Mouse (Mus musculus): ENCODE data around the gene Zfp687. TPM values are rescaled to one million over a fixed set of nuclear protein-coding genes. Genes with fewer than 3 reads are reported as not detected.
"Not testable (repeated sequence)": the region's sequence is repeated elsewhere in the genome, so short reads cannot be mapped to it uniquely, and the experiment has no call there.

The Zfp687 gene
- total RNA-seq, 2 experiments from 2014 or later = 12.4 to 13.8 TPM

DNA sequence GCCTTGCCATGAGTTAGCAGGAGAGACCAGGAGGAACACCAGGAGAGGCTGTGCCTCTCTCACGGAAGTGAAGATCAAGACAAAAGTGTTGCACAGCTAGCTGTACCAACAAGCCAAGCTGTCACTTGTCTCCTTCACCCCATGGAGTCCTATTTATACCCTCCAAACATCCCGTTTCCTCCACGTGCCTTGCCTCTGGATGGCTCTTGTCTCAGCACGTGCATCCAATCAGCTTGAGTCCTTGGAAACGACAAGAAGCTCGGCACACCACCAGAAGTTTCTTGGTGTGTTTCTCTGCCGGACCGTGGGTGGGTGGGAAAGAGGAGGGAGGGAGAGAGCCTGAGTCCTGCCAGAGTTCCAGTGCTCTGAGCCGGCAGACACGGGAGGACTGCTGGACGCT lies 9.3 kb upstream of the Zfp687 start:
- peak; percentile 39 for DNase-seq
- intact Hi-C loops (cut with DNase I; ENCODE audit: low total_unique reads) = no loop called here

DNA sequence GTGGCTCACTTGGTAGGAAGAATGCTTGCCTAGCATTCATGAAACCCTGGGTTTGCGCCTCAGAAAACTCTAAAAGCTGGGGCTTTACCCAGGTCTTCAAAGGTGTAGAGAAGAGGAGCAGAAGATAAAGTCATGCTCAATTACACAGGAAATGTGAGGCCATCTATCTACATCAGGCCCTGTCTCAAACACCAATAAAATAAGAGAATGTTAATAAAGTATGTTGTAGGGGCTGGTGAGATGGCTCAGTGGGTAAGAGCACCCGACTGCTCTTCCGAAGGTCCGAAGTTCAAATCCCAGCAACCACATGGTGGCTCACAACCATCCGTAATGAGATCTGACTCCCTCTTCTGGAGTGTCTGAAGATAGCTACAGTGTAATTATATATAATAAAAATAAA lies 5.7 kb upstream of the Zfp687 start:
- DNase-seq; intact Hi-C loops (cut with DNase I; ENCODE audit: low total_unique reads): not testable (repeated sequence)

DNA sequence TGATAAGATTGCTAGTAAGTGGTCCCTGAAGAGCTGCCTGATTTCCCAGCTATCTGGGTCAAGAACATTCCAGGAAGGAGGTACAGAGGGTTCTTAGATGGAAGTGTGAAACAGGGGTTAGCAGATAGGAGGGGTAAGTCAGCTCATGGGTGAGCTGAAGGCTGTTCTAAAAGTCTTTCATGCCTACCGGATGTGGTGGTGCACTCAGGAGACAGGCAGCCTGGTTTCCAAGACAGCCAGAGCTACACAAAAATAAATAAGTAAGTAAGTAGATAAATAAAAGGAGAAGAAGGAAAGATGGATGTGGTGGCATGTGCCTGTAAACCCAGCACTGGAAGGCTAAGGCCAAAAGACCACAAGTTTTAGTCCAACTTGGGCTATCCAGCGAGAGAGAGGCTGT lies 3.5 kb upstream of the Zfp687 start:
- intact Hi-C loops (cut with DNase I; ENCODE audit: low total_unique reads) = no loop called here
- no peak for DNase-seq

DNA sequence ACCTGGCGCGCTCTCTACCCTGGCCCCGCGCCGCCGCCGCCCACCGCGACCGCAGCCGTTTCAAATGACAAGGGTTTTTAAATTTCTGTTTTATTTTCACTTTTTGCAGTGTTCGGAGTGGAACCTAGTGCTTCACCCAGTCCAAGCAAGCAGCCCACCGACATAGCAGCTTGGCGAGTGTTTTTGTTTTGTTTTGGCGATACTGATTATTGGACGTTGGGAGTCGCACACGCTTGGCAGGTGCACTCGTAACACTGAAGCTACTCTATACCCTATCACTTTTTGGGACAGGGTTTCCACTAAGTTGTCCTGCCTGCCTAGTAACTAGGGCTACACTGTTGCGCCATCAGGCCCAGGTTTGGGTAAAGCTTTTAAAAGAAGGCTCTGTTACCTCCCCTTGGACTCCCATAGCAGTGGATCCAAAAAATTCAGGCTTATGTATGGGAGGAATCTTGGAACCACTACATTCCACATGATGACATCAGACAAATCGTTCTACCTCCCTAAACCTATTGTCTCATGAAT lies 1.3 kb upstream of the Zfp687 start:
- intact Hi-C loops (cut with DNase I; ENCODE audit: low total_unique reads) = no loop called here
- DNase-seq = no peak

DNA sequence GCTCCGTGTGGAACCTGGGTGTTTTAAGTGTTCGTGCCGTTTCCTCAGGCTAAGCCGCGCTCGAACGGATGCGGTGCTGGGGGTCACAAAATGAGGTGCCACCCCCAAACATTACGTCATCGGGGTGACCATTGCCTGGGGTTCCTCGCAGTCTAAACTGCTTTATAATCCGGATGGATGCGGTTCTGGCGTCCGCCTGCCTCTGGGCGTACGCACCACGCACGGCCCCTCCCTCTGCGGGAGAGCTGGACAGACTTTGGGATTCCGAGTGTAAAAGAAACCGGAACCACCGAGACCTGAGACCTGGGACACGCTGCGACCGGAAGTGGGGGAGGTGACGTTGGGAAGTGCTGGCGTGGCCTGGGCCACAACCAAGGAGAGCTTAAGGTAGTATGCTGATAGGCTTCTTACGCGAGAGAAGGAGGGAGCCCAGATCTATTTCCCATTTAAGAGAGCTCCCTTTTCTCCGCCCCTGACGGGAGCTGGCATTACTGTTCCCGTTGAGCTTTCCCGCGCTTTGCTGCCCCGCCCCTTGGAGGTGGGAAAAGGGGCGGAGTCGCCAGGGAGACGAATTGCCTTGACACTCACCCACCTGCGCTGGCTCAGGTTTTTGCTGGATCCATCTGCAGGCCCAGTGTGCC lies 763 bp upstream of the Zfp687 start:
- DNase-seq = peak; percentile 88
- intact Hi-C loops (cut with DNase I; ENCODE audit: low total_unique reads) = no loop called here

DNA sequence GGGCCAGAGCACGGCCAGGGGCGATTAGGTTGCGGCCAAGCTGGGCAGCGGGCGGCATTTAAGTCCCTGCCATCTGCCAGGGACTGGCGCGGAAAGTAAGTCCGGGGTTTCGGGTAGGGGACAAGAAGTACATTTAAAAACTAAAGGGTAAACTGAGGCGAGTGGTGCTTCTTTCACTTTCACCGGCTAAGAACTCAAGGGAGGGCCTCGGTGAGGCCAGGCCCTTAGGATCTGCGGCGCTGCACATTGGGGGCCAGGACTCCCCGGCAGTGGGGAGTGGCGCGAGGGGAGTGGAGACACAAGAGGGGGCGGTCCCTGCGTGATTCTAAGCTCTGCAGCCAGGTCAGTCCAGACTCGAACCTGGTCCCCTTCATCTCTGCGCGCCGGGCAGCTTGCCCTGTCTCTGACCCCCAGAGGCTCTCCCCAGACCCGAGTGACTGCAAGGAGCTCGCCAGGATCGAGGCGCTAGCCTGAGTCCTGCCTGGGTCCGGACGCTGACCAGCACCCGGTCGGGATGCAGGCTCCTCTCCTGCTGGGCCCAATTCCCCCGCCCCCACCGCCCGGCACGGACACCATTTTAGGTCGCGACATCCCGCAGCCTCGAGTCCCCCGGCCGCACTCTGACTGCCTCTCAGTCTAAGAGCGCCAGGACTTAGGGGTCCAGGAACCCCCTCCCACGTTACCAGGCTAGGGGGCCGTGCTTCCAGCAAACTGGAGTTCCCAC lies 658 bp downstream of the Zfp687 start:
- intact Hi-C loops (cut with DNase I; ENCODE audit: low total_unique reads) = no loop called here
- peak; percentile 58 for DNase-seq

DNA sequence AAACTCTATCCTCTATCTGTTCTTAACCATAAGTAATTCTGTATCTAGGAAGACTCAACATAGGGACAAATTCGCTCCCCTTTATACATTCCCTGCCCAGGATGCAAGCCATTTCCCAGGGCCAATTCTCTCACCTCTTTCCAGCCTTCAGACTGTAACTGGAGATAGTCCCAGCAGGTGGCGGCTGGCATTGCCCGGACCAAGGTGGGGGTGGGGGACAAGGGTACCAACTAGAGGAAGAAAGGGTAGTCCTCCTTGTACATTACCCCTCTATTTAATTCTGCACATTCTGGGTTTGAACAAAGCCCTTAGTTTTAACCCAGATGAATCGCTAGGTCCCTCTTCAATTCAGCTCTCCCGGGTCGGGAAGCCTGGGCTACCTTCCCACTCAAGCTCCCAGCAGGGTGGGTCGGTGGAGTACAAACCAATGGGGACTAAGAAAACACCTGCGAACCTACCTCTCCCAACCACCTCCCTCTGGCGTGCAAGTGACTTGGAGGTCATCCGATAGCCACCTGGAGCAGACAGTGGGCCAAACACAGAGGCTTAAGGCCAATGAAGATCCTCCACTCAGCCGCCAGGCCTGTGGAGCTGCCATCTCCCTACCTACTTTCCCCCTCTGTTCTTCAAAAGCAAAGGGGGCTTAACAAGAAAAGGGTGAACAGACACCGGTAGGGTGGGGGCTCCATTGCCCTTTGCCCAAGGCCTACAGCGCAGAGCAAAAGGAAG lies 1.4 kb downstream of the Zfp687 start:
- intact Hi-C loops (cut with DNase I; ENCODE audit: low total_unique reads) = no loop called here
- no peak for DNase-seq

DNA sequence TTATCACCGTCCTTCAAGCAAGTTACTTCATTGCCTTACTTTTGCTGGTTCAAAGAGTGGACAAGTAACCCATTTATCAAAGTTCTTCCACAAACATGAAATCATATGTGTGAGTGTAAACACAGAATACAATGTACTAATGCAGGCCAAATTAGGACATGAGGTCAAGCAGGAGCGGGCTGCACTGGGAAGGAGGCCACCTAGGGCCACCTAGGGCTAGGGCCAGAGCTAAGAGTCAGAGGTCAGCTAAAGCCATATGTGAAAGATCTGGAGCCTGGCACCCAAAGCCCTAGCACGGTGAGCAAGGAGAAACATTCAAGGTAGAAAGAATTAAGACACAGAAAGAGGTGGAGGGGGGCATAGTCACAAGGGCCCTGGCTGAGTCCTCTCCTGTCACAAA lies 2.3 kb downstream of the Zfp687 start:
- DNase-seq = no peak
- intact Hi-C loops (cut with DNase I; ENCODE audit: low total_unique reads) = no loop called here

DNA sequence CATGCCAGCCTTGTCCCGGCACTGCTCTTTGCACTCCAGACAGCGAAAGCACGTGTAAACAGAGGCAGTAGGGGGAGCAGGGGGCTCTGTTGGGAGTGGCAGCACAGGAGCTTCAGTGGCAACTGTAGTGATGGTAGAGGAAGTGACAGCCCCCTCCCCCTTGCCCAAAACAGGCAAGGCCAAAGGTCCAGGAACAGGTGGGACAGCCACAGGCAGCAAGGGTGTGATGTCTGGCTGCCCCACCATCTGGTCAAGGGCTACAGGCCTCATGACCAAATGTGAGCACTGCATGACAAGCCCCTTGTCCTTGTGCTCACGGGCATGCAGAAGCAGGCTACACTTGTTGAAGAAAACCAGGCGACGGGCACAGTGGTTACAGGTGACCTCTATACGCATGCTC lies 4.9 kb downstream of the Zfp687 start:
- no peak for DNase-seq
- intact Hi-C loops (cut with DNase I; ENCODE audit: low total_unique reads) = no loop called here

DNA sequence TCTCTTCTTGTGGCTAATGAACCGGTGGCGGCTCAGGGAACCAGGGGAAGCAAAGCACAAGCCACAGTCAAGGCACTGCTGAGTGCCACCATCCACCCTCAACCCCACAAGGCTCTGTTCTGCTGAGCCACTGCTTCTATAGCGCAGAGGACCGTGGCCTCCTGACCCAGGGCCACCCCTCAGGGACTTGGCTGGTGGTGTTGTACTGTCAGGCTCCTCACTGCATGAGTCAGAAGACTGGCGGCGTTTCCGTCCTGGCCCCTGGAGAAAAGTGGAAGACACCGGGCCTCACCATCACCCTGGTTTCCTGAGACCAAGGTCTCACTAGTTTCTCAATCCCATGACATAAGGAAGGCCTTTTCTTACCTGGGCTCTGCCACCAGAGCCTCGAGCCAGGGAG lies 7.5 kb downstream of the Zfp687 start:
- intact Hi-C loops (cut with DNase I; ENCODE audit: low total_unique reads) = no loop called here
- peak; percentile 41 for DNase-seq

DNA sequence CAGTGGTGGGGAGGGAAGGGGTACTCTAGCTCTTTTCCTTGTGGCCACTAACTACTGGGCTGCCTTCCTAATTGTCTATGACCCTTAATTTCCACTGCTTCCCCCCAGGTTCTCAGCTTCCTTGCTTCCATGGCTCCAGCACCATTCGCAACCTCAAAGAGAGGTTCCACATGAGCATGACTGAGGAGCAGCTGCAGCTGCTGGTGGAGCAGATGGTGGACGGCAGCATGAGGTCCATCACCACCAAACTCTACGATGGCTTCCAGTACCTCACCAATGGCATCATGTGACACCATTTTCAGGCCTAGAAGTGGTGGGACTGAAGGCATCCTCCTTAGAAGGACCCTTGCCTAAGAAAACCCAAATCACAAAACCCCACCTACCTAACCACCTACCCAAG lies 9.6 kb downstream of the Zfp687 start:
- DNase-seq = no peak
- intact Hi-C loops (cut with DNase I; ENCODE audit: low total_unique reads) = no loop called here

DNA sequence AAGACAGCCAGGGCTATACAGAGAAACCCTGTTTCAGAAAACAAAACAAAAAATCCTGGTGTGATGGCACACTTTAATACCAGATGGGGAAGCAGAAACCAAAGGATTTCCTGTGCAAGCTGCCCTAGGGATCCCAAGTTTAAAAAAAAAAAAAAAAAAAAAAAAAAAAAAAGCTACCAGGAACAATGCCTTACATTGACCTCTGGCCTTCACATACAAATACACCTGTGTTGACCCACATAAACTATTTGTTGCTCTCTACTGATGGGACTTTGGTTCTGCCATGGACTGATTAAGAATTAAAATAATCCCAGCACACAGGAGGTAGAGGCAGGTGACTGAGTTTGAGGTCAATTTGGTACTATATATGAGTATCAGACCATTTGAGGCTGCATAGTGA lies 12.0 kb downstream of the Zfp687 start:
- intact Hi-C loops (cut with DNase I; ENCODE audit: low total_unique reads) = no loop called here
- DNase-seq = no peak

DNA sequence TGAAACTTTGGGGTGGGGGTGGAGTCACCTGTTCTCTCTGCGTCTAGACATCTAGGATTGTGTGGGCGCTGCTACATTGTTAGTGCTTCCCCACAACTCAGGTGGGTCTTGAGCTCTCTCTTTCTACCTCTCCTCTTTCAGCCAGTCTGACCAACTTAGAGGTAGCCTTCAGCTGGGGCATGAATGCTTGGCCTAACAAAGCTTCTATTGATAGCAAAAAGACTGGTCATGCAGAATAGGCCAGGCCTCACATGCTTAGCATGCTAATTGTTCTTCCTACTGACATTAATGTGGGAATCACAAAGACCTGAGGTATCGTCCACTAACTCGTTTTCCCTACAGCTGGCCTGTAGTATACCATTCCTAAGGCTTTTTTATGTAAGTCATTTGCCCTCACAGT lies 12.7 kb downstream of the Zfp687 start:
- intact Hi-C loops (cut with DNase I; ENCODE audit: low total_unique reads) = no loop called here
- DNase-seq = no peak

DNA sequence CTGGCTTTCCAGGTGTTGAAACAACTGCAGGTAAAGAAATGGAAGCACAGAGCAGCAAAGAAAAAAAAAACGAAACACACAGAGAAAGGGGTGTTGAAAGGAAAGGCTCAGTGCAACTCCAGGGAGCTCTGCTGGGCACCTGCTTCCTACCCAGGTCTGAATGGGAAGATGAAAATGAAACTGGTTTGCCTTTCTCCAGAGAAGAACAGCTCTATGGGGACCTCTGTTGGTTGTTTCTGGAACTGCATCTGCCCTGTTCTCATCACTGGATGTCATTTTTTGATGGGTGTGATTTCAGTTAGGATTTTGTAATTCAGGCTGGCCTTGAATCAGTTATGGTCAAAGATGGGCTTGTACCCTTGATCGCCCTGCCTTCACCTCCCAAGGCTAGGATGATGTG lies 18.3 kb downstream of the Zfp687 start:
- intact Hi-C loops (cut with DNase I; ENCODE audit: low total_unique reads) = loop anchor here (2.0 kb wide), 1 partner anchor 46 kb away; no protein-coding TSS in a partner anchor
- DNase-seq = peak; percentile 73

DNA sequence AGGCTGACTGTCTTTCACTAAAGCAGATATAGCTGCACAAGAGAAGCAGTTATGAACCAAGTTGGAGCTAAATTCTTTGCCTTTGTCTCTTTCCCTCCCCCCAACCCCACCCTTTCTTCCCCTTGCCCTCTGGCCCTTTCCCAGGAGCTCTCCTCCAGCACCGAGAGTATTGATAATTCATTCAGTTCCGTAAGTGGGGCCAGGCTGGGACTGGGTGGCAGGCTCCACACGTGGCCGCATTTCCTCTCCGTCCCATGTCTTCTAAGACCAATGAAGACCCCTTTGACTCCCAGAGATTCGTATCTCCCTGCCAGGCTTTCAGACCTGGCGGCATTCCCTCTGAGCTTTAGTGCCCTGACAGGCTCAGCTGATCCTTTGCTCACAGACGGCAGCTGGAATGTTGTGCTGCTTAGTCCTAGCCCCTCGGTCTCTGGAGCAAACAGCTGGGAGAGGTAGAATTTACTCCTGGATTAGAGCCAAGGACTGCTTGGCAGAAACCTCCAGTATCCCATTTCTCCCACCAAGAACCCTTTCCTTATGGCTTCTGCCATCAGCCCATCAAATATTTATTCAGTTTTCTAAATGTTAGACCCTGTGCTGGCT lies 26.0 kb downstream of the Zfp687 start:
- intact Hi-C loops (cut with DNase I; ENCODE audit: low total_unique reads) = no loop called here
- DNase-seq = peak; percentile 60

DNA sequence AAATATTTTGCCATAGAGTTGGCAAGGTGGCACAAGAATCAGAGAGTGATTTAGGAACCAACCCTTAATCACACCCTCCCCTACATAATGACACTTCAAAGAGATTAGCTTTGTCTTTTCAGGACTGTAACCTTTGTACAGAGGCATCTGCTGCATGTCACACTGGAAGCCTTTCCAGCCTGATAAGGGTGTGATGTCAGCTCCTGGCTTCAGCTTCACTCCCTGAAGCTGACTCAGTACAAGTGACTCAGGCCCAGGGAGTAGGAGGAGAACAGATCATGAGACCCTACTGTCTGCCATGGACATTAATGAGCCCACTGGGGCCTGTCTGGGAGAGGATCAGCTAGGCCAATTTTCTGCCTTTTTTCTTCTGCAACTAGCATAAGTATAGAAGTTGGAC lies 27.7 kb downstream of the Zfp687 start:
- DNase-seq = peak; percentile 74
- intact Hi-C loops (cut with DNase I; ENCODE audit: low total_unique reads) = no loop called here

DNA sequence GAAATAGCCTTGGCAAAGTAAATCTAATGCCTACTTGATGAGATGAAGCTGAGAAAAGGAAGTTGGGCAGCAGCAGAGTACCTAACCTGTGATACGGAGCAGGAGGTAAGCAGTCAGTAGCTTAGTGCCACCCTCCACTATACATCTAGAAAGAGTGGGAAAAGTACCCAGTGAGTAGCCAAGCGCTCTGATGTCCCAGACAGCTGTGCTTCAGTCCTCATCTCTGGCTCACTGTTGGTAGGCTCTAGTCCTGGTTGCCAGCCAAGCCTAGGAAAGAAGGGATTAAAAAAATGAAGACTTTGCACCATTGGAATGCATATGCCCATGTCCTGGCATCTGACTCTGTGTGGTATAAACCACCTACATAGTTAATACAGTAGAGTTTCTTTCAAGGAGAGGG lies 29.7 kb downstream of the Zfp687 start:
- intact Hi-C loops (cut with DNase I; ENCODE audit: low total_unique reads) = no loop called here
- DNase-seq = no peak

DNA sequence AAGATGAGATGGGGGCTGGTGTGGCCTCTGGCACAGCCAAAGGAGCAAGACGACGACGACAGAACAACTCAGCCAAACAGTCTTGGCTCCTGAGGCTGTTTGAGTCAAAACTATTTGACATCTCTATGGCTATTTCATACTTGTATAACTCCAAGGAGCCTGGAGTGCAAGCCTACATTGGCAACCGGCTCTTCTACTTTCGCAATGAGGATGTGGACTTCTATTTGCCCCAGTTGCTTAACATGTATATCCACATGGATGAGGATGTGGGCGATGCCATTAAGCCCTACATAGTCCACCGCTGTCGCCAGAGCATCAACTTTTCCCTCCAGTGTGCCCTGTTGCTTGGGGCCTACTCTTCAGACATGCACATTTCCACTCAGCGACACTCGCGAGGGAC lies 30.9 kb downstream of the Zfp687 start:
- intact Hi-C loops (cut with DNase I; ENCODE audit: low total_unique reads) = no loop called here
- no peak for DNase-seq

DNA sequence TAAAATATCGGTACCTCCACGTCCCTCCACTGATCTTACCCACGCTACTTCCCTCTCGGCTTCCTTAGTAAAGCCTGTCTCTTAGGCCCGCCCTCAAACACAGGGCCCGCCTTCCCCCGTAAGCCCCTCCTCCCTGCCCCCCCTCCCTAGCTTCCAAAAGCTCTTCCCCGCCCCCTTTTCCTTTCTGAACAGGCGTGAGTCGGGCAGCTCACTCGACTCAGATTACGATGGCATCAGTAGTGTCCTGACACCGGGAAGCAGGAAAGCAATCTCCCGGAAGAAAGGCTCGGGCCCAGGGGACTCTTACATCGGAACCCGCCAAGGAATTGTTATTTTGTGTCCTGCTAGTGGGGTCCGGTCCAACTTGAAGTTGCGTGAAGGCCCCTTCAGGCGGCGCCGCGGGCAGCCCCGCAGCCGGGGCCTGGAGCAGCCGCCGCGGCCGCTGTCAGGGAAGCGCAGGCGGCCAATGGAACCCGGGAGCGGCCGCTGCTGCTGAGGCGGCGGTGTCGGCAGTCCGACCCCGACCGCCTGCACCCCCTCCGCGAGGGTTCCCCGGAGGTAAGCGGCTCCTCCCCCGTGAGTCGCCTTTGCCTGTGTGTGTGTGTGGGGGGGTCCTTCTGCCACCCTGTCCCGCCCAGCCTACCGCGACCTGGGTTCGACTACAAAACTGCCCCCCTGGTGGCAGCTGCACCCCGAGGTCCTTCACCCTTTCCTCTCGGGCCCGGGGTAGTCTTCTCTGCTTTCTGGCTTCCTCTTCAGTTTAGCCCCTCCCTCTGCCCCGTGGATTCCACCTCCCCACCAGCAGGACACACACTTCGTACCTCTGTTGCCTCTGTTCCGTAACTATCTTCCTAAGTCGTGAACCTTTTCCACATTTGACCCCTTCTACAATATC lies 40.5 kb downstream of the Zfp687 start, which contains the start of gene Pi4kb:
Gene Pi4kb (plus strand): TSS at position 204 of the 895 bp plus-strand sequence.
- DNase-seq = peak; percentile 83
- intact Hi-C loops (cut with DNase I; ENCODE audit: low total_unique reads) = no loop called here
